Mouse (Mus musculus) gastrocnemius, adult 2 months (tissue): ENCODE measurements around the gene P2ry12. TPM values are rescaled to one million over a fixed set of nuclear protein-coding genes. Genes with fewer than 3 reads are reported as not detected.
A peak's percentile ranks its signal among the peaks of the same experiment; 100 is the strongest.

ENCODE experiments used
- DNase-seq: peaks from one replicate; pipeline ENCODE4 v3.0.0; 2022
- H3K27ac ChIP-seq: fragments of 200-600 bp; 2 replicates; pipeline ENCODE4 v1.8.1; 2022; ENCODE audit warnings: mild to moderate bottlenecking
- H3K4me3 ChIP-seq: fragments of 200-600 bp; 2 replicates; pipeline ENCODE4 v1.8.1; 2022; ENCODE audit warnings: mild to moderate bottlenecking, moderate library complexity
- CTCF ChIP-seq: fragments of 200-600 bp; IDR thresholded peaks from 2 replicates; pipeline ENCODE4 v1.8.1; 2022; ENCODE audit warnings: antibody characterized with exemption, mild to moderate bottlenecking, moderate library complexity
- intact Hi-C: fragments of 180-260 bp; cut with DNase I; formaldehyde crosslinking; loops from one replicate; pipeline ENCODE4 v1.15.1; 2025
- long read RNA-seq, 2 experiments: library from polyadenylated mRNA; stranded (forward); transcript quantifications; one replicate each; pipeline ENCODE4 v2.0.0; 2021
- total RNA-seq, 2 experiments: library from RNA; stranded (reverse); gene quantifications; 2 replicates each; pipeline ENCODE4 v1.2.3; 2021

P2ry12 gene
- total RNA-seq = under 1 TPM; 0.38 to 0.42 TPM
- long read RNA-seq, experiment 1 = 0 reads
- long read RNA-seq, experiment 2, partial matches to known transcripts = 0 of 1 reads
- long read RNA-seq, experiment 2, other reads (novel, unspliced or antisense) = 1 of 1 reads

- intact Hi-C loops = no loop called here
- no peak for TF ChIP-seq CTCF
- no peak for DNase-seq
- Histone ChIP-seq H3K4me3 (peak within 1 kb of the TSS; percentile 30), H3K27ac (0 out of 2 replicates have a peak within 1 kb of the TSS, but pooled peaks have one; percentile 8)
Measured at GRCm38 (mm10) chr3:59262704-59263103, at the start of gene P2ry12. P2ry12 (minus strand) TSS chr3:59262871.

GRCm38 (mm10) chr3:59305518-59305917 lies 42.8 kb upstream of the P2ry12 start:
- DNase-seq = no peak
- intact Hi-C loops = no loop called here
- no peak for TF ChIP-seq CTCF
- no peak overlapping the region for H3K27ac ChIP-seq
- no peak overlapping the region for H3K4me3 ChIP-seq

DNA sequence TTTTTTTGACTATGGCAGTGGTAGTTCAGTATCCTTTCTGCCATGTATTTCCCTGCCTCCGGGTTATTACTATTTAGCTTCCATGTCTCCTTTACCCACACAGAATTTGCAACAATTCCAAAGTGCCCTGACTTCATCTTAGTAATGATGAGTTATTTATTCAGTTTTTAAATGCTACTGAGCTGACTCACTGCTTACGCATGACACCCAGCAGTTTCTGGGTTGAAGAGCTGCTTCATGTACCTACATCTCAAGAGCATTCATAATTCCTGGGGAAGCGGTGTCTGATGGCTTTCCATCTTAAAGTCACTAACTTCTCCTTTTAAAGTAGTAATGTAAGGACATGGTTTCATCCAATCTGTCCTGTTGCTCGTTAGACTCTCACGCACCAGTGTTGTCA lies 42.3 kb upstream of the P2ry12 start:
- no peak overlapping the region for H3K27ac ChIP-seq
- TF ChIP-seq CTCF = no peak
- H3K4me3 ChIP-seq = no peak overlapping the region
- DNase-seq = no peak
- intact Hi-C loops = no loop called here

GRCm38 (mm10) chr3:59297653-59298052 lies 35.0 kb upstream of the P2ry12 start:
- Histone ChIP-seq H3K27ac (no peak overlapping the region), H3K4me3 (no peak overlapping the region)
- no peak for TF ChIP-seq CTCF
- intact Hi-C loops = no loop called here
- DNase-seq = no peak

DNA sequence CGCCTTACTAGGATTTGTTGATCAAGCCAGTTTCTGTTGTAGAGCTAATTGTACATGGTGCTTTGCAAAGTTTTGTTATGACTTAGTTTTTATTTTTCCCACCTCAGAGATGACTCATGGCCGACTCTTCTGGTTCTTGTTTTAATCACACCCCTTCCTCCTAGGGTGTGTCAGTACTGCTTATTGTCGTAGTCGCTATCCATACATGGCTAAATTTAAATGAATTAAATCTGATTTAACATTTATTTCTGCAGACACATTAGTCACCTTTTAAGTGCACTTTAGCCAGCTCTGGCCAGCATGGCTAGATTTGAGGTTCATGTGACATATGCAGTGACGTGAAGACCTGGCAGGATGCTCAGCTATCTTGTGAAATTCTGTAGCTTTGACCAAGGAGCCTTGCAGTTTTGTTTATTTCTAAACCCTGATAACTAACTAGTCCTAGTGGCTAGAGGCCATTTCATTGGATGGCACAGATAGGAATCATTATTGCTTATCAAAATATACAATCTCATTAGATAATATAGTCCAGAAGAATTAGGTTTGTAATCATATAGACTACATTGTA lies 34.0 kb upstream of the P2ry12 start:
- intact Hi-C loops = no loop called here
- no peak for DNase-seq
- H3K4me3 ChIP-seq = no peak overlapping the region
- no peak overlapping the region for H3K27ac ChIP-seq
- TF ChIP-seq CTCF = no peak

DNA sequence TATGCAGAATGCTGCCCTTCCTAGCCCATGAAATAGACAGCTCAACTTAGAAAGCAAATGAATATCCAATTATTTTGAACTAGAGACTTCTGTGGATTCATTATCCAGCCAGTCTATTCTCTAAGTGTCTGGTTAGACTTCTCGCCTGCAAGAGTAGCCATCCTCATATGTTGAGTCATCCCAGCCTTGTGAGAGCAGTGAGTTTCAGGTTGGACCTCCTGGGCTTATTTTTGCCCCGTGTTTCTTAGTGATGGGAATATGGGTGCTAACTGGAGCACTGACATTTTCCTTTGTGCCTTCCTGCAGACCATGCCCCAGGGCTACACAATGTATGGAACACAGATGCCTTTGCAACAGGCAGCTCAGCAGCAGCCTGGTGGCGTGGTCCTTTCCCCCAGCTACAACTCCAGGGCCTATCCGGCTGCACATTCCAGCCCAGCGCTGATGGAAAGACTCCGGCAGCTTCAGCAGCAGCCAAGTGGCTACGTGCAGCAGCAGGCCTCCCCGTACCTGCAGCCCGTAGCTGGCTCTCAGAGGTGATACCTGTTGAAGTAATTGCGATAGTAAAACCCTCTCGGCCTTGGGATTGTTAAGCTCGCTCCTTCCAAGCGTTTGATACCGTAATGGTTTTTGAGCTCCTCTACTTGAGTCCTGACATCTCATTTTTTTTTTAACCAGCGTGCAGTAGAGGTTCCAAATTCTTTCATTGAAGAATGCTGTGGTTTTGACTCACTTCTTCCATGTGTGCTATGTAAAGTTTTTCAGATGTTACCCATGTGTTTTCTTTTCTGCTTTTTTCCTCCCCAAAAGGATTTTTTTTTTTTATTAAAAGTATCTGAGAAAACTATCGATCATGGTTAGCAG lies 33.3 kb upstream of the P2ry12 start:
- no peak for TF ChIP-seq CTCF
- no peak overlapping the region for H3K4me3 ChIP-seq
- no peak overlapping the region for H3K27ac ChIP-seq
- intact Hi-C loops = no loop called here
- DNase-seq = no peak

DNA sequence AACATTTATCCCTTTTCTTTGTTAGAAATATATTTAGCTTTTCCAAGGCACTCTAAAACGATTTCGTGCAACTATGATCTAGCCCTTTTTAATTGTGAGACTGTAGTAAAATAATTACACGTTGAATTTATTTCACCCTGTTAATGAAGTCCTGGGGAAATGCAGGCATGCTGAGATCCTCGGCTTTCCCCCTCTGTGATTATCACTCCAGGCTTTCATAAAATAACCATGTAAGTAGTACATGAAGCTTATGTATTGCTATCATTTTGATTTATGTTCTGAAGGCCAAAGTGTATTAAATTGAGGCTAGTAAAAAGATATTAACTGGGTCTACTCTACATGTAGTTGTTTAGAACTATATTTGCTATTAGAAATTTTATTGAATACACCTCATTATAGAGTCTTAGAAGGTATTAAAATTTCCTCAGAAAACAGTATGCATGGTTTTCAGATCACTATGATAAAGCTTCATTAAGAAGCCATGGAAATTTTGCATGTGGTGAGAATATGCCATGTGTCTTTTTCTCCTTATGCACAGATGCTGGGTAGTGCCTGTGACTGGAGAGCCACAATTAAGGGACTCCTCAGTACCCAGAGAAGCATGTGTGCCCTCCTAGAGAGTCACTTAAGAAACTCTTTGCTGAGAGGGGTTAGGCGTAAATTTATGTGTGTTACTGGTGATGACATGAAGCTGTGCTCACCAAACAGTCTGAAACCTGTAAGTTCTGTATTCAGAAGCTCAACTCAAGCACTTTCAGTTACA lies 30.9 kb upstream of the P2ry12 start:
- intact Hi-C loops = no loop called here
- Histone ChIP-seq H3K4me3 (no peak overlapping the region), H3K27ac (no peak overlapping the region)
- TF ChIP-seq CTCF = no peak
- no peak for DNase-seq

- no peak for TF ChIP-seq CTCF
- Histone ChIP-seq H3K4me3 (no peak overlapping the region), H3K27ac (no peak overlapping the region)
- no peak for DNase-seq
- intact Hi-C loops = no loop called here
Measured at GRCm38 (mm10) chr3:59290551-59290950, 27.9 kb upstream of the P2ry12 start.

DNA sequence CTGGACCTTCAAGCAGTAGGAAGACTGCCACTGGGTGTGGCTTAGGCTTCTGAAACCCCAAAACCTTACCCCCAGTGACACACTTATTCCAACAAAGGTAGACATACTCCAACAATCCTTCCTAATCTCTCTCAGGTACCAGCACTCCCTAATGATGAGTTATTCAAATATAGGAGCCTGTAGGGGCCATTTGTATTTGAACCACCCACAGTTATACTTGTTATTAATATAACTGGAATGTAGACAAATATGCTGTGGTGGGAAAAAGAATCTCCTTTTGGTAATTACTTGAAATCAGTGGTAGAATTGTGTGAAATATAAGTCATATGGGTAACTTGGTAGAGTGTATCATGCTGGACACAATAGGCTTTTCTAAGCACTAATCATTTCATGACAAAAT lies 15.9 kb upstream of the P2ry12 start:
- DNase-seq = no peak
- H3K27ac ChIP-seq = no peak overlapping the region
- no peak for TF ChIP-seq CTCF
- H3K4me3 ChIP-seq = no peak overlapping the region
- intact Hi-C loops = no loop called here

DNA sequence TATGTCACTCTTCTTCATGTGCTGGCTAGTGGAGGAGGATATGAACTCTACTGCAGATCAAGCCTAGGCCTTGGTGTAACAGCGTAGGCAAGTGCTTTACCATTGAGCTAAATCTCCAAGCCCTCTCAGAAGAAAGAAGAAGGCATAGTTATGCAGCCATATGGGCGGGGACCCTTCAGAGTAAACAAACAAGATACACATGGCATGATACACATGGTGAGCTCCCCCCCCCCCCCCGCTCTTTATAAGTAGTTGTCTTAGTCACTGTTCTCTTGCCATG lies 15.5 kb upstream of the P2ry12 start:
- no peak overlapping the region for H3K27ac ChIP-seq
- intact Hi-C loops = no loop called here
- no peak for TF ChIP-seq CTCF
- DNase-seq = no peak
- no peak overlapping the region for H3K4me3 ChIP-seq

DNA sequence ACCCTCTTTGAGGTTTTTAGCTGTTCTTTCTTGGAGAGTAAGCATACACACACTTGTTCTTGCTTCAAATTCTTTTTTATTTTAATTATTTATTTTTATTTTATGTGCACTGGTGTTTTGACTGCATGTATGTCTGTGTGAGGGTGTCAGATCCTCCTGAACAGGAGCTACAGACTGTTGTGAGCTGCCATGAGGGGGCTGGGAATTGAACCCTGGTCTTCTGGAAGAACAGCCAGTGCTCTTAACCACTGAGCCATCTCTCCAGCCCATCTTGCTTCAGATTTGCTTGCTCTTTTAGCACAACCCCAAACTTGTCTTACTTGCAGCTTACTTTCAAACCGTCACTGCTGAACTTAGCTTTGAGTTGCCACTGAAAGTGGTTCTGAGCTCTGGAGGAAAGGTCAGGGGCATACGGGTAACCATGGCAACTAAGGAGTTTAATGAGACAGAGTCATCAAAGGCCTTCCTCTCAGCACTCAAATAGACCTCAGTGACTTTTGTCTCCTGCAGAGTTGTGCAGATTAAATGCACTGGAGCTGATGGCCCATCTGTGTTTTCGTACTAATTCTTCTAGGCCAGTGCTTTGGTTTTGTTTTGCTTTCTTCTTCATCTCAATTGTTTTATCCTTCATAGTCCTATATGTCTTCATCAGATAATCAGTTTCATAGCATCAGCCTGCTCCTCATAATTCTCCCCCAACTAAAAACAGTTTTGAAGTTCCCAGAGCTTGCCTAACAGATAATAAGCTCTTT lies 15.0 kb upstream of the P2ry12 start:
- intact Hi-C loops = no loop called here

GRCm38 (mm10) chr3:59270811-59271210 lies 8.1 kb upstream of the P2ry12 start:
- intact Hi-C loops = no loop called here
- Histone ChIP-seq H3K4me3 (no peak overlapping the region), H3K27ac (no peak overlapping the region)
- TF ChIP-seq CTCF = no peak
- DNase-seq = no peak

More for the DNA sequence above, 15.0 kb upstream of the P2ry12 start:
- Histone ChIP-seq H3K4me3 (no peak overlapping the region), H3K27ac (no peak overlapping the region)
- no peak for TF ChIP-seq CTCF
- no peak for DNase-seq
